Mouse (Mus musculus) CD4-positive, CD25-positive, alpha-beta regulatory T cell (primary cell): Measurements from ENCODE around the gene Pifo. TPM values are rescaled to one million over a fixed set of nuclear protein-coding genes. Genes with fewer than 3 reads are reported as not detected.

ENCODE experiments used
- polyA plus RNA-seq: library from polyadenylated mRNA; unstranded; fragments of 100-300 nt; shearing (Covaris generic); gene quantifications from one replicate; pipeline ENCODE4 v1.2.1, GENCODE M21; 2017

Pifo gene
- polyA plus RNA-seq, result 1.6 TPM

DNA sequence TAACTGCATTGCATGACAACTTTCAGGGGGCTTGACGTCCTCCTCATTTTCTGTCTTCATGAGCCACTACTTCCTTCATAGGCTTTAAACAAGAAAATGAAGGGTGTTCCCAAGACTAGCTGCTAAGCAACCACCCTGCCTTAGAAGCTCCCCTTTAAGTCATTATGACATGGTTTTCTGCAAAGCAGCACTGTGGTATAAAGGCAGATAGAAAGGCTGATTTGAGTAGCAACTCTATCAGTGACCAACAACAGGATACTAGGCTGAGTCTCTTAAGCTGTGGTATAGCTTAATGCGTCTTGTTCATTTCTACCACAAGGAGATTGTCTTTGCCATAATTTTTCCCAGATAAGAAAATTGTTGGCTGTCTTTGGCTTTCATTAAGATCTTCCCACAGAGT is at the start of gene Pifo:
TSS of gene Pifo (minus strand) at position 101 of the 400 bp plus-strand sequence.

DNA sequence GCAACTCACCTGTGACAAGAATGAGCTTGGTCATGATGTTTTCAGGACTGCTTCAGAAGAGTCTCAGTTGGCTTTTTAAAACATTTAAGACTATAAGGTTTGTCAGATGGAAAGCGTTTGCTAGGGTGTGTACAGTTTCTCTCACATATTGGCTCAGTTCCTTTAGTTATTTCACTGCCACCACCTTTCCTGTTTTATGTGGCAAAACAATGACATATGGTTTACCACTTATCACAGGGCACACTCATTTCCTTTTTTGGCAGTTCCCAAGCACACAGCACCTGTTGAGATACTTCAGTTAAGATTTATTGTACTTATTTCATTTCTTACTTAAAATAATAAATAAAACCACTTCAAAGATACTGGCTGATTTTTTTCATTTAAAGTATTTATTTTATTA is 18.3 kb upstream of the Pifo start, which contains the start of gene Chil5:
TSS of gene Chil5 (minus strand) at position 34 of the 400 bp plus-strand sequence.

DNA sequence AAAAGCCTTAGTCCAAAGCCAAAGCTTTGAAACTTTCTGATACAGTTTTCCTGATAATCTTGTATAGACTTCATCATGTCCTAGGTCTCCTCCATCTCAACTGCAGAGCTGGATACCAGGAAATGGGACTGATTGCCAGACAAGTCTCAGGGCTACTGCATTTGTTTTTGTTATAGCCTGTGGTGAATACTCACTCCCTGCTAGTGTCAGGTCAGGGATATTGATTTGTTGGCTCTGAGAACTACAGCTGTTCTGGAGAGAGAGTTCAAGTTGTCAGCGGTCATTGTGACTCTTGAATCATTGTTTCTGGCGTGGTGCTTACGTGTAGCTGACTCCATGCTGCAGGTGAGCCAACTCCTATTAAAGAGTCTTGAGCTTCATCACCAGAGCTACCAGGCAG is 41.0 kb downstream of the Pifo start, which contains the start of gene Ovgp1:
TSS of gene Ovgp1 (plus strand) at position 301 of the 400 bp plus-strand sequence.

DNA sequence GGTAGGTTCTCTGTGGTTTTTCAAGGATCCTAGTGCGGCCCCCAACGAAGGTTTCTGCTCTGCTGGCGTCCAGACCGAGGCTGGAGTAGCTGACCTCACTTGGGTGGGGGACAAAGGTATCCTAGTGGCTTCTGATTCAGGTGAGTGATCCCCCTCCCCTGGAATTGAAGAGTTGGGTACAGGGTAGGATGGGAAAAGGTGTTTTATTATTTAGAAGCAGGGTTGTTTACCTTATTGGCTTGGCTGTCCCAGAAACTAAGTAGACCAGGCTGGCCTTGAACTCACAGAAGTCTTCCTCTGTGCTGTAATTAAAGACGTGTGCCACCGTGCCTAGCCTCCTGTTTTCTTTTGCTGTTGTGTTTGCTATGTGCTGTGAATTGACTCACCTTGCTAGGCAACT is 54.4 kb downstream of the Pifo start, which contains the start of gene Atp5f1:
TSS of gene Atp5f1 (minus strand) at position 101 of the 400 bp plus-strand sequence.

DNA sequence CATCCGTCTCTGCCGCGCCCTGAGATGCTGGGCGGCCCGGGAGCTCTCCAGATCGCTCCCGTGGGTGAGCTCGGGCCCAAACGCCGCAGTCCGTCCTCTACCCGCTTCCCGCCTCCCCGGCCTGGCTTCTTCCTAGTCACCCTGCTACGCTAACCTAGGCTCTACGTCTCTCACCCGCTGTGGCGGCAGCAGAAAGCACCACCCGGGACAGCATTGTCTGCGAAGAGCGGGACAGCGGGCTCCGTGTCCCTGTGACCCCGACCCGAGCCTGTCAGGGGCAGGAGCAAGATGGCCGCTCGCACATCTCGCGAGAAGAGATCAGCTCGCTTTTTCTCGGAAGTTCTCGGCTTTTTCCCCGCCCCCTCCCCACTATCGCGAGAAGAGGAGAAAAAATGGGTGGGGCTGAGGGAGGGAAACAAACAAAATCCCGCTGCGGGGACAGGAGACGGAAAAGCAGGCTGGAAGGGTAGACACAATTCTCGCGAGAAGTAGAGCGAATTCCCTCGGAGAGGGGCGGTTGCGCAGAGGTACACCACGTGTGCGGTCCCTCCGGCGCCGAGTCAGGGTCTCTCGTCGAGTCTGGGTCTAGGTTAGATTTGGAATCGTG is 55.4 kb downstream of the Pifo start, which contains the start of gene Wdr77:
TSS of gene Wdr77 (plus strand) at position 396 of the 607 bp plus-strand sequence.

Other genes starting within 250 kb of the Pifo start
- gene Rap1a, start 213.3 kb downstream of the Pifo start, polyA plus RNA-seq, result 278 TPM
- not detected for gene Adora3, start 143.8 kb downstream of the Pifo start, polyA plus RNA-seq
- not detected for gene Tmigd3, start 143.7 kb downstream of the Pifo start, polyA plus RNA-seq
- 0.60 TPM for gene I830077J02Rik, start 82.0 kb downstream of the Pifo start, polyA plus RNA-seq
- 83.1 TPM for gene Wdr77, start 55.3 kb downstream of the Pifo start, polyA plus RNA-seq
- 353 TPM for gene Atp5f1, start 54.5 kb downstream of the Pifo start, polyA plus RNA-seq
- 7.7 TPM for gene Ovgp1, start 40.9 kb downstream of the Pifo start, polyA plus RNA-seq
- 12.3 TPM for gene Chil5, start 18.2 kb upstream of the Pifo start, polyA plus RNA-seq
- 20.0 TPM for gene Chia1, start 98.6 kb upstream of the Pifo start, polyA plus RNA-seq
- gene Chil3, start 152.9 kb upstream of the Pifo start, polyA plus RNA-seq, result not detected
- not detected for gene Chil4, start 204.9 kb upstream of the Pifo start, polyA plus RNA-seq